Mouse (Mus musculus) urinary bladder, adult 2 months (tissue): ENCODE data around the gene Gm2174. TPM values are rescaled to one million over a fixed set of nuclear protein-coding genes. Genes with fewer than 3 reads are reported as not detected.

Experiments used
- DNase-seq: peaks from one replicate; pipeline ENCODE4 v3.0.0; 2022; ENCODE audit warnings: low spot score
- polyA plus RNA-seq: library from polyadenylated mRNA; depleted of rRNA; stranded (reverse); fragments of >200 nt; gene quantifications from 2 replicates; pipeline ENCODE4 v1.2.3, GENCODE M21; 2012; rRNA removed

Gm2174 gene
- not detected in 2 replicates for polyA plus RNA-seq

DNA sequence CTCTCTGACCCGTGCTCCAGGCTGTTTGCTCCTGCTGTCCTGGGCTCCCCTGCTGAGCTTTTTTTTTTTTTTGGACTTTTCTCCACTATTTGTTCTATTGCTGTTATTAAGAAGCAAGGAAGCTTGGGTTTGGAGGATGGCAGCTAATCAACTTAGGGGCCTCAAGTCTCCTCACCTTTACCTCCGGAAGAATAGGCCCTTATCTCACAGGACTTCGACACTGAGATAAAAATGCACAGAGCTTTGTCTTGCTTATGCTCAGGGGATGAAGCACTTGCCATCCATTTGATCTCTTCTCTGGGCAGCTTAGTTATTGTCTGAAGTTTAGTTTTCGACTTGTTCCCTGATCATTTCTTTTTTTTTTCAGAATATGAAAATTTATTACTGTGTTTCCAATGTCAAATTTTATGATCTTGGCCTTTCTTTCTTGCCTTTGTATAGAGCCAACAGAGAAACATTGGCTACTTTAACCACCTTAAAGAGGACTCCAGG lies at the start of gene Gm2174:
Gene Gm2174, plus strand, starts transcription at position 442 of the 492 bp plus-strand sequence.
- no peak for DNase-seq

- no peak for DNase-seq
These were observed 43.1 kb upstream of the Gm2174 start for GRCm38 (mm10) chrX:56404646-56405045.

DNA sequence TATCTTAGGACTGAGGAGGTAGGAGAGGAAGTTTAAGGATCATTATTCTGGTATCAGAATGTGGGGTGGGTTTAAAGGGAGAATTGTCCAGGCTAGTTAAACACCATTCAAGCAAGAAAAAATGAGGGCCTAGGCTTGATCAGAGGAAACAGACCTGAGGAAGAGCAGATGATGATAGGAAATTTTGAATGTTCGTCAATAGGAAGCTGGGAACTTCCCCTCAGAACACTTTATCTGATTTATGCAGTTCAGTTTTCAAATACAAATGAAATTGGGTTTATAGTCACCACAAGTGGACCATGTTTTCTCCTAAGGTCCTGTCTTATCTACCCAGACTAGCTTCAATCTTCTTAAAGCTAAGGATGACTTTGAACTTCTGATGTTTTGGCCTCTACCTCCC lies 42.3 kb upstream of the Gm2174 start:
- no peak for DNase-seq

- no peak for DNase-seq
These were observed 41.6 kb upstream of the Gm2174 start for GRCm38 (mm10) chrX:56406128-56406527.

GRCm38 (mm10) chrX:56416277-56416676 lies 31.5 kb upstream of the Gm2174 start:
- DNase-seq: no peak

DNA sequence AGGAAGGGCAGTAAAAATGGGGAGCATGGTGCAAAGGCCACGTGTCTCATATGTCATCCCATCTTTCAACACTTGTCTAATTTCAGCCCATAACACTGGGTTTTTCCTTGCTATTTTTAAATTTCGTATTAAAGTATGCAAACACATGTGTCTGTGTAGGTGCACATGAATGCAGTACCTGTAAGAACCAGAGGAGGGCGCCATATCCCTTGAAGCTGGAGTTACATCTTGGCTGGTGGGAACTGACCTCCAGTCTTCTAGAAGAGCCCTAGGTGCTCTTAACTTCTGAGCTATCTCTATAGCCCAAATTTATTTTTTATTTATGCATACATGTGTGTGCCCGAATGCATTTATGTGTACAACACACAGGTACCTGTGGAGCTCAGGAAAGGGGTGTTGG lies 30.2 kb upstream of the Gm2174 start:
- no peak for DNase-seq

GRCm38 (mm10) chrX:56430601-56431000 lies 17.2 kb upstream of the Gm2174 start:
- DNase-seq: no peak

DNA sequence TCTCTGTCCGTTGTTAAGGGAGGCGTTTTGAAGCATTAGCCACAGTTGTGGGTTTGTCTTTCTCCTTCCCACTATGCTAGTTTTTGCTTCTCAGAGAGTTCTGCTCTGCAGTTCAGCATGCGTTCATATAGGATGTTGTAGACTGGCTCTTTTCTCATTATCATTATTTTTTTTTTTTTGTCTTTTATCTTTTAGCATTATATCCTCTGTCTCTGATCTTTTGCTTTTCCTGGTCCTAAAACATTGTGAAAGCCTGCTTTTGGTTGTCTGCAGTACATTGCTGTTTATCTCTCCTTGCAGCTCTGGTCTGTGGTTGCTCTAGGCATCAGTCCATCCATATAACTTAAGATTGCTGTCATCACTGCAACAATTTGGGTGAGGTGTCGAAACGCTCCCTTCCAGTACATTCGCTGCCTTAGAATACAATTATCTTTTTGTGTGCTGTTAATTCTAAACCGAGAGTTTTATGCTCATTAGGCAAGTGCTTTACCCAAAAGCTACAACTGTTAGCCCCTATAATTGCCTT lies 11.9 kb upstream of the Gm2174 start:
- DNase-seq: no peak

- DNase-seq: no peak
These were observed 1.0 kb upstream of the Gm2174 start for GRCm38 (mm10) chrX:56446487-56447428.

- peak; percentile 44 for DNase-seq
These were observed 7.1 kb downstream of the Gm2174 start, which contains the start of gene Ints6l for GRCm38 (mm10) chrX:56454671-56455371. Gene Ints6l, plus strand, starts transcription at chrX:56454857.

DNA sequence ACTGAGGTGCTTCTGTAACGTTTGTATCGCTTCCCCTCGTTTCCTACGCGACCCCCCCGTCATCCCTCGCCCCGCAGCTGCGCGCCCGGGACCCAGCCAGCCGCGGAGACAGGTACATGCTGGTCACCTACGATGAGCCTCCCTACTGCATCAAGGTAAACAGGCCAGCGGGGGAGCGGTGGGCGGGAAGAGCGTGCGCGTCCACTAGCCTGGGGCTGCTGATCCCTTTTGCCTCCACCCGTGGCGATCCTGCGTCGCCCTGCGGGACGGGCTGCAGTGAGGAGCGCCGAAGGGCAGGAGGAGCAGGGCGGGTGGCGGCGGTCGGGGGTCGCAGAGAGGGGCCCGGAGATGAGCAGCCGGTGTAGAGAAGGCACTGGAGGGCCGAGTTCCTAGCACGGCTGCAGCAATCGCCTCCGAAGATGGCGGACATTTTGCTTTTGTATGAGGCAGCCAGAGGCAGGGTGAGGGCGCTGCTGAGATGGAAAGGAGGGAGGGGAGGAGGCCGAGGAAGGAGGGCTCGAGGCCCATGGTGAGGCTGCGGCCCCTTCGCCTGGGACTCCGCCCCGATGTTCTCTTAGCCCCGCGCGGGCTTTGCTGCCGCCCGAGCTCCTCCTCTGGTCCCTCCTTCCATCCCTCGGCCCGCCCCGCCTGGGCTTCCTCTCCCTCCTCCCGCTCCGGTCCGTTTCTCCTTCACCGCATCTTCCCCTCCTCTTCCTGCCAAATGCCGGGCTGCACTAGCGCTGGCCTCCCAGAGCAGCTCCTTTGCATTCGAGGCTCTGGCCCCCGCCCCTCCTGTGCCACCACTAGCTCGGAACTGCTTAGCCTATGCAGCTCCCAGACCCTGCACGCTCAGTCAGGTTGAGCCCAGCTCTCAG lies 7.8 kb downstream of the Gm2174 start:
- peak; percentile 66 for DNase-seq

DNA sequence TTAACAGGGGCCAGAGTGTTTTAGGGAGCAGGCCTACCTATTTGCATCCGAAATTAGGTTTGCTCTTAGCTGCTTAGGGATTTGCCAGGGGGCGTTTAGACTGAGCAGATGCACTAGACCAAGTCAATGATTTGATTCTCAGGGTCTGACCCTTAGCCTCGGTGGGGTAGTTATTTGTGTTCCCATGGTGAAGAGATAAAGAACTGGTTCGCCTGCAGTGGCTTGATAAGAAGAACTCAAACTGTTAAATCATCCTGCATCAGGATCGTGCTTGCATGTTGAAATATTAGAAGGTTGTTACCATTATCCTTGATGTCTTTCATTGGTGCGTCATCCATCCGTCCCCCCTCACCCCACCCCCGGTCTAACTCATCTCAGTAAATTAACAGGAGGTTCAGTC lies 8.6 kb downstream of the Gm2174 start:
- no peak for DNase-seq

- DNase-seq: no peak
These were observed 14.5 kb downstream of the Gm2174 start for GRCm38 (mm10) chrX:56462020-56462933.

GRCm38 (mm10) chrX:56464906-56465305 lies 17.1 kb downstream of the Gm2174 start:
- no peak for DNase-seq

GRCm38 (mm10) chrX:56467688-56468087 lies 19.9 kb downstream of the Gm2174 start:
- no peak for DNase-seq

GRCm38 (mm10) chrX:56468422-56468821 lies 20.7 kb downstream of the Gm2174 start:
- no peak for DNase-seq

DNA sequence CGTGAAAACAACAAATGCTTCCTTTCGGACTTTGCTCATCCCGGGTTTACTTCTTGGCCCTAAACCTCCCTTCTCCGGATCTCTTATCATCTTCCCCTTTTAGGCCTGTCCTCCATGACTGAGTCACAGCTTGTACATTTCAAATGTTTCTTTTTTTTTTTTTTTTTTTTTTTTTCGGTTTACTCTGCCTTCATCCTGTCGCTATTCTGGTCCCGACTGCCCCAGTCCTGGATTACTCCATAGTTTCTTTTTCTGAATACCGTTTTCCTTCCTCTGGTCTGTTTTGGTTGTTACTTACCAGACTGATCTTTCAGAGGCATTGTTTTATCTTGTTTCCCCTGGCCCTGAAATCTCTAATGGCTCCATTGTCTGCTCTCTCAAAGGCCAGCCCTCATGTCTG lies 26.3 kb downstream of the Gm2174 start:
- DNase-seq: no peak

DNA sequence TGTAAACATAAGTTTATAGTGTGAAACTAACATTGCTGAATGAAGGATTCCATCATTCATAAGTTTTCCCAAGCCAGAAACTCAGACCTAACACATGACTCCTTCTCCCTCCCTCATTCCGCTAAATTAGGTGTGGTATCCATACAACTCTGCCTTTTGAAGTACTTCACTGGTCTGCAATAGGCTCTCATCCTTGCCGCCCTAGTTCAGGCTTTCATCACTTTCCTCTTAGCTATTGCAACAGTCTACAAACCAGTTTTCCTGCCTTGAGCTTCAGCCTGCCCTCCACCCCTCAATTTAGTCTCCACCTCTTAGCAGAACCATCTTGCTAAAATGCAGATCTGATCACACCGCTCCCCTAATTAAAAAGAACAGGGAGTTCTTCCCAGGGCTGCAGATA lies 29.8 kb downstream of the Gm2174 start:
- no peak for DNase-seq

DNA sequence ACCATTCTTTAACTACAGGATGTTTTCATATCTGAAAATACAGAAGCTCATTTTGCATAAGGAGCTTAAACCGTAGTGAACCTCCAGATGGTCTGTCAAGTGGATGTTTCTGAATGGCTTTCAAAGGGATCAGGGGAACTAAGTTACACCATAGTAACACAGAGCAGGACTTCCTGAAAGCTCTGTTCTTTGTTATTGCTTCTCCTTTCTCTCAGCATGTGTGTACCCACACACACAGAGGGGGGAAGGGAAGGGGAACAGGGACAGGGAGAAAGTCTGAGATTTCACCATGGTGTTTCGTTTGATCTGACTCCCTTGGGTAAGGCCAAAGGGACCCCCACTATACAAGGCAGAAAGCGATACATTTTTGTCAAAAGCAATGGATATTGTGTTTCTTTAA lies 34.1 kb downstream of the Gm2174 start:
- DNase-seq: no peak

GRCm38 (mm10) chrX:56489758-56490157 lies 42.0 kb downstream of the Gm2174 start:
- DNase-seq: no peak
